Mouse (Mus musculus) MEL (cell line): ENCODE results near the gene Anapc15.

Experiments used
- CTCF ChIP-seq, 3 experiments: IDR thresholded peaks in 2 of 3; conservative IDR thresholded peaks in 1 of 3; 2 replicates each; pipeline ENCODE4 v1.5.1; 2011 to 2012; ENCODE audit warnings: low read length in 3 of 3, low read depth in 2 of 3, mild to moderate bottlenecking in 2 of 3, improper control_type of control experiment in 1 of 3, inconsistent platforms in 1 of 3, mixed read lengths in 1 of 3, moderate library complexity in 1 of 3; ENCODE audit not compliant: control insufficient read depth in 1 of 3, insufficient read depth in 1 of 3, poor library complexity in 1 of 3, severe bottlenecking in 1 of 3
- EP300 ChIP-seq, 2 experiments: IDR thresholded peaks; 2 replicates each; pipeline ENCODE4 v1.6.1; 2011; ENCODE audit warnings: improper control_type of control experiment in 2 of 2, low read length in 2 of 2, low read depth in 1 of 2, mild to moderate bottlenecking in 1 of 2
- GATA1 ChIP-seq: IDR thresholded peaks from 2 replicates; pipeline ENCODE4 v1.6.1; 2011; ENCODE audit warnings: low read depth, low read length, improper control_type of control experiment
- MAX ChIP-seq: IDR thresholded peaks from 2 replicates; pipeline ENCODE4 v1.6.1; 2011; ENCODE audit warnings: low read length, improper control_type of control experiment
- NELFE ChIP-seq: IDR thresholded peaks from 2 replicates; pipeline ENCODE4 v1.6.1; 2011; ENCODE audit warnings: low read depth, low read length, improper control_type of control experiment
- TAL1 ChIP-seq: IDR thresholded peaks from 2 replicates; pipeline ENCODE4 v1.6.1; 2012; ENCODE audit warnings: mild to moderate bottlenecking, inconsistent platforms, low read length, moderate library complexity, mixed read lengths

DNA sequence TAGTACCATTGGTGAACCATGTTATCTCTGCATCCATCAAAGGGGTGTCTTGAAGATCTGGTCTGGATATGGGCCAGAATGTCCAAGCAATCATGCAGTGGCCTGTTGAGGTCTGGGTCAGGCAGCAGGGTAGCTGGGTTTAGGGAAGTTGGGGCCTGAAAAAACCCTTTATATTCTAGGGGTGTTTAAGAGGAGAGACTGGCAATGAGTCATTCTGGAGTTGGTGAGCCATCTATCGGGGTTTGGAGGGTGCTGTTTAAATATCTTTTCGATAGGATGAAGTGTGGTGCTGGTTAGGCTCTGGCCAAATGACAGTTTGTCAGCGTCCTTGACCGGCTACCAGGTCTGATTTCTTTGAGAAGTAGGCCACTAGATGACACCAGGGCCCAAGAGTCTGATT is 72.4 kb downstream of the Anapc15 start:
- TF ChIP-seq CTCF (IDR thresholded peaks at IDR 0.05 in 2 of 3, conservative IDR thresholded peaks at IDR 0.05 in 1 of 3; ENCODE audit: control insufficient read depth in 1 of 3, insufficient read depth in 1 of 3, low read depth in 2 of 3, low read length in 3 of 3, poor library complexity in 1 of 3, severe bottlenecking in 1 of 3): no peak
- no peak for TF ChIP-seq MAX
- TF ChIP-seq NELFE: no peak
- TF ChIP-seq TAL1: no peak
- no peak for TF ChIP-seq EP300 (IDR thresholded peaks at IDR 0.05; ENCODE audit: low read depth in 1 of 2, low read length in 2 of 2)
- no peak for TF ChIP-seq GATA1
